Mouse (Mus musculus) cerebellum, adult 9-11 months (tissue): Measurements from ENCODE around the gene Mgst2.

Experiments used
- DNase-seq: peaks from one replicate; pipeline ENCODE4 v3.0.0; 2022

Mgst2 gene

DNA sequence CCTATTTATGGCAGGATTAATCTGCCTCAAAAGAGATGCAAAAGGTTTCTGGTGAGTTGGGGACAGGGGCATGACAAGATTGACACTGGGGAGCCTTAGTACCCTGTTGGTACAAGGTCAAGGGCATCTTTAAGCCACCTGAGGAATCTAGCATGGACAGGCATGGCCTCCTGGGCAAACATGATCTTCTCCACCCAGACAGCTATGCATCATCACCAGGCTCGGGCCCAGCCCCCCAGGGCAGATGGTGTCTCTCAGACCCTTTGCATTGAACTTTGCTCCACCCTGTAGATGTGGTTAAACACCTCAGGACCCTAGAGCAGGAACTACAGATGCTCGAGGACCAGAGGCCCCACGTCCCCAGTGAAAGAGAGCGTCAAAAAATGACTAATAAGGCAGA, at the start of gene Mgst2:
Mgst2 (plus strand) TSS at position 301 of the 400 bp plus-strand sequence.
- no peak for DNase-seq

DNA sequence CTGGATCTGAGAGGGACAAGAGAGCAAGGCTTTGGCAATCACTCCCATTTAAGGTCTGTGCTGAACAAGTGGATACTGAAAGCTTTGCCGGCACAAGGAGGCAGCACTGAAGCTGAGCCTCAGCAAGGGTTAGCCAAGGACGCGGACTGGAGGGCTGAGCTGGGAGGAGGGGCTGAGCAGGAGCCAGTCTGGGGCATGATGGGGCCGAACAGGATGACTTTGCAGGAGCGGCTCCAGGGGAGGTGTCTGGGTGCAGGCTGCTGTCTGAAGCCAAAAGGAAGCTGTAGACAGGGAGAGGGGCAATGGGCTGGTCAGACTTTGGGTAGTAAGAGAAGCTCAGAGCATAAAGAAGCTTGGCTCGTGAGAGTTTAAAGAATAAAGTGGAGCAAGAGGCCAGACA, 48.2 kb upstream of the Mgst2 start:
- DNase-seq: peak; percentile 41

DNA sequence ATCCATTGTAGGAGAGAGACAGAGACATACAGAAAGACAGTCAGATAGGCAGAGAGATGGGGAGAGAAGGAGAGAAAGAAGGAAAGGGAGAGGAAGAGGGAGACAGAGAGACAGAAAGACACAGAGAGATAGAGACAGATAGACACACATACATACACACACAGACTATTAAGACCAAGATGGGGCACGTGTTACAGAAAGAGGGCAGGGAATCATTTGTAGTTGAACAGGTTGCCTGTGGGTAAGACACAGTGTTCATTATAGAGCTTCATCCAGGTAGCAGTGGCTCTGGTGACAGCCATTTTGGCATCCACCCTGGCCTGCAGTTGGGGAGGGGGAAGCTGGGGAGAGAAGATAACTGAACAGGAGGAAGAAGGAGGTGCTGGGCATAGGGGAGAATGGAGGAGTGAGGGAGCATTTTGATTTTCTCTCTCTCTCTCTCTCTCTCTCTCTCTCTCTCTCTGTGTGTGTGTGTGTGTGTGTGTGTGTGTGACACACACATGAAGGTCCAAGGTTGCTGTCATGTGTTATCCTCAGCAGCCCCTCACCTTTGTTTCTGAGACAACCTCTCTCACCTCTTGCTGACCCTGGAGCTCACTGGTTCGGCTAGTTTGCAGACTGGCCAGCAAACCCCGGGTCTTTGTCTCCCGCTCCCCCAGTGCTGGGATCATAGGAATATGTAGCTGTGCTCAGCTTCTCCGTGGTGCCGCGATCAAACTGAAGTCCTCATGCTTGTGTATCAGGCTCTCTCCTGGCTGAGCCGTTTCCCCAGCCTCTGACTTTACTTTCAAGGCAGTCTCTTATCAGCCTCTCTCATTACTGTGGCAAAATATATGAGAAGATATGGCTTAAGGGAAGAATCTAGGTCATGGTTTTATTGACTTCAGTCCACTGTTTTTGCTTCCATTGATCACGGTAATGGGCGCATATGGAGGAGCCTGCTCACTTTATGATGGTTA, 47.5 kb upstream of the Mgst2 start:
- no peak for DNase-seq

DNA sequence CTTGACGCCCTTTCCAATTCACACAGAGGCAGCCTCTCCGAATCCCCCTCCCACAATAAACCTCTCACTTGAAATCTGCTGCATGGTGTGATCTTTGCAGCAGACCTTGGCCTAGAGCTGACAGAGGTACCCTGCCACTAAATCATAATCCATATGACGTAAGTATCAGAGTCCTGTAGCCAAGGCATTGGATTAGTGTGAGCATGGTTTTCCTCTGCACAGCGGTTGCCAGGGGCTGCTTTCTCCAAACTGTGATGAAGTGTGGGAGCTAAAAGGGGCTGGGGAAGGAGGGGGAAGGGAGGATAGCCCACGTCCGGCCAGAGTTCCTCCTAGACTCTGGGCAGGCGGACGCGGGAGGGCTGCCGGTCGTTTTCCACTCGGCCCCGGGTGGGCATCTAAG, 45.9 kb upstream of the Mgst2 start:
- DNase-seq: no peak

DNA sequence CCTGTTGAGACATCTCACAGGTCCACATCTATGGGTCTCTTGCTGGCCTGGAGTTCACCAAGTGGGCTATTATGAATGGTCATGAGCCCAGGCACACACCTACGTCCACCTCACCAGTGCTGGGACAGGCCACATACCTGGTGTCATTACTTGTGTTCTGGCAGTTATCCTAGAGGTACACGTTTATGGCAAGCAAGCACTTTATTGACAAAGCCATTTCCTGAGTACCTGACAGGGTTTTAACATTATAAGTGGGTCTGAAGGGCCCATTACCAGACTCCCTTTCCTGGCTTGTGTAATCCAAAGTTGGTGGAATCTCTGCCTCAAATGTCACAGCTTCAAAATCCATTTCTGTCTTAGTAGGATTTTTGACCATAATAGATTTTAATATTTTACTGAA, 36.2 kb upstream of the Mgst2 start:
- DNase-seq: no peak

DNA sequence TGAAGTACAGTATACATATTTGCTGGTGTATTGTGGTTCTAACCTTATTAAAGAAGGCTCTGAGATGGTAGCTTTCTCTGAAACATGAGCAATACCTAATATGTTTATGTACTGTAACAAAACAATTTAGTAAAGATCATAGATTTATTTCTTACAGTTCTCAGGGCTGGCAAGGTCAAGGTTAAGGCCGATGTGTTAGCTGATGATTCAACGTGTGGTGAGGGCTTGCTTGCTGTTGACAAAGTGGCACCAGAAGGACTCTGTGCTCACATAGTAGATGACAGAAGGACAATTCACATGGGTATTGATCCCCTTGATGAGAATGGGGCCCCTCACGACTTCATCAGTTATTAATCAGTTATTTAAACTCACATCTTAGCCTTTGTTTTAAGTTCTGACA, 32.4 kb upstream of the Mgst2 start:
- no peak for DNase-seq

DNA sequence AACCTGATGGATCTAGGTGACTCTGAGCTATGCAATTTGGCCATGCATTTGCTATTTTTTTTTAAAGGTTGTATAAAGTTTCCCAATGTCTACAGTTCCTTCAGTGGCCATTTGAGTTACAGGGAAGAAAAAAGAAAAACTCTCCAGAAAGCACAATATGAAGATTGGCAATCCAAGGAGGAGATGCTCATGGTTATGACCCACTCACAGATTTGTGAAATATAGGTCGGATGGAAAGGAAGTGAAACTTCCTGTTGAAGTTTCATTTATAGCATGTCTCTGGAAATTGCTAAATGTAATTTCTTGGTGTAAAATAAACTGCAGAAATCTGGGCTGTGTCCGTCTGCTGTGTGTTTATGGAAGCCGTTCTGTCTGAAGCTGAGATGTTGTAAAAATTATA, 31.2 kb upstream of the Mgst2 start:
- no peak for DNase-seq

DNA sequence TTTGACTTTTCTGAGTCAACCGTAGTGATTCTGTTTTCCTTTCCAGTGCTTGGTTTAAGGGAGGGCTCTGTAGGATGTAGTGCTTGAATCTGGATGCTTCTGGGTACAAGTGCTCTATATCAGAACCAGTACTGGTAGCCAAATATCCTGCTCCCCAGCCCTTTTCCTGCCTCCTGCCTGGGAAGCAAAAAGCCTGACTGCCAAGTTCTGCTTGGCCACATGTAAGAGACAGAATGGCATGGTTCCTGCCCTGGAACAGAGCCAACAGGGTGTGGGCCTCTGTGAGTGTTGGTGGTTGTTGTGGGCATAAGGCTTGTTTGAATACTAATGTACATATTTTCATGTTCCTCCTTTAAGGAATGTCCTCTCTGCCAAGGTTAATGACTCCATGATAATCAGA, 29.4 kb upstream of the Mgst2 start:
- no peak for DNase-seq

DNA sequence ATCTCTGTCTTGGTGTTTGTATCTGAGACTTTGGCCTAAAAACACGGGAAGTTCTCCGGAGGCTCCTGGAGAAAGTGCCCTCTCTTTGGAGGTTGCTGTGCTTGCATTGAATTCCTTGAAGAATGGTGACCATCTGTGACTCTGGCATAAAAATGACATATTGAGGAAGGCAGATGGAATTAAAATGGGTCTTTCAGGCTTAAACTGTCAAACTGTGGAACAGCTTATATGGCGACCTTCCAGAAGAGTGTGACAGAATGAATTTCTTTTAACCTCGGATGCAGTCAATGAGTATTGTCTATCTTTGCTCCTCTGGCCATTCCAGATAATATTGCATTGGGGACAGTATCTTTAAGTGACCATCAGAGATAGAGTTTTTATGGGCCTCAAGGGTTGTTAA, 28.2 kb upstream of the Mgst2 start:
- DNase-seq: no peak

DNA sequence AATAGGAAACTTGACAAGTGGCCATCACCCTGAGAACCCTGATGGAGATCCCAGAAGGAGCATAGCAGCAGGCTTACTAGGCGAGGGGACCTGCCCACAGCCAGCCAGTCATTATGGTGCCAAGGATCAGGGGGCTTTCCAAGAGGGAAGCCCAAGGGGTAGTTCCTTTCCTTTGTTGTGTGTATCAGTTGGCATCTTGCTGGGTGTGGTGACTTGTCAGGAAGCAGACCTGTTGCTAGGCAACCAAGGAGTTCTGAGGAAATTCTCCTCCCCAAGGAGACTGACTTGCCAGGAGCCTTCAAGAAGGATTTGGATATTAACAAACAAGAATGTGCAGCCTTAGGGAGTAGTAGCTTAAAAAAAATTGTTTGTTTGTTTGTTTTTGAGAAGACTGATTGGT, 25.7 kb upstream of the Mgst2 start:
- DNase-seq: no peak

DNA sequence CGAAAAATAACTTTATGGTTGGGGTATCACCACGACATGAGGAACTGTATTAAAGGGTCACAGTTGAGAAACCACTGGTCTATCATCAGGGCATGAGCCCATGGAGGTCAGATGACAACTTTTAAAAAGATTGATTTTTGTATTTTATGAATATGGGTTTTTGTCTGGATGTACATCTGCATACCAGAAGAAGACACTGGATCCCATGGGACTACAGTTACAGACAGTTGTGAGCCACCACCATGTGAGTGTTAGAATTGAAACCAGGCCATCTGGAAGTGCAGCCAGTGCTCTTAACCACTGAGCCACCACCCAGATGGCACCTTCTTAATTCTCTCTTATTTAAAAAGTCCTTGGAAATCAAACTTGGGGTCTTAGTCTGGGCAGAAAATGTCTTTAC, 24.2 kb upstream of the Mgst2 start:
- DNase-seq: no peak

DNA sequence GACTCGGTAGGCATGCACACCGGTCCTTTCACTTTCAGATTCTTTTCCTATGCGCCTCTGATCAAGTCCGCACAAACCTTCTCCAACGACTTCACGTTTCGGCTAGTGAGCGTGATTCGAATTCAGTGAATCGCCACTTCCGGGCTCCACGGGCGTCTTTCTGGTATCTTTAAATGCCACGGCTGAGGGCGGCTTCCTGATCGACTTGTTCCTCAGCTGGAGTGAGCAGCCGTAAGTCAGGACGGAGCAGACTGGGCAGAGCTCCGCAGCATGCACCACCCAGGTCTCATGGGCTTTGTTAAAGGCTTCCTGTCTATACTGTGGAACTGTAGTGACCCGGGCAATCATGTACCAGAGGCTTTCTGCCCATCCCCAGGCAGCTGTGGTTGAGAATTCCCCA, 23.5 kb upstream of the Mgst2 start:
- no peak for DNase-seq

DNA sequence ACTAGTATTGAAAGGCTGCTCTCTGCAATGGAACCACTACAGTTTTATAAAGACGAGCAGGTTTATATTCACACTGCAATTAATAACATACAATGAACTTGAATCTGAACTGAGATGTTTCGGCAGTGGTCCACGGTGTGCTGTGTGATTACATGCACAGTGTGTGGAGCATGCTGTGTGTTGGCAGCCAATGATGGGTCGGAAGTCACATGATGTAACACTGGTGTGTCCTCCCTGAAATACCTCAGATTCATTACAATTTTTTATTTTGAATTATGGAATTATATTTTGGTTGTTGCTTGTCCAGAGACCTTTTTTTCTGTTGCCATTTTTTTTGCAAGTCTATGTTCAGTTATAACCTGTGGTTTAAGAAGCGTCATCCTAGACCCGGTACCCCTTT, 22.8 kb upstream of the Mgst2 start:
- DNase-seq: no peak

DNA sequence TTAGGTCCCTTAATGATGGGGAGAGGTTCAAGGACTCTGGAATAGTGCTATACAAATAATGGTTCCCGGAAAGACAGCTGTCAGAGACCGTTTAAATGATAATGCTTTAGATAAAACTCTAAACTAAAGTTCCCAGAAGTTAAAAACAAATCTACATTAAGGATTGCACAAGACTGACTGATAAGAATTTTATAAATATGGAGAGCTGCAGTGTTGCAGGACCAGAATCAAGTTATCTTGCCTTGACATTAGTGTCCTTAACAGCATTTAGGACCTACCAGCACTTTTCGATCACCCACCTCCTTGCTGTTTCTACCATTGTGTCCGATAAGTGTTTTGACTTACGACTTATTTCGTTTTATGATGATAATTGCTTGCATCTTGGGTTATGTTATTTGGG, 21.9 kb upstream of the Mgst2 start:
- DNase-seq: no peak

DNA sequence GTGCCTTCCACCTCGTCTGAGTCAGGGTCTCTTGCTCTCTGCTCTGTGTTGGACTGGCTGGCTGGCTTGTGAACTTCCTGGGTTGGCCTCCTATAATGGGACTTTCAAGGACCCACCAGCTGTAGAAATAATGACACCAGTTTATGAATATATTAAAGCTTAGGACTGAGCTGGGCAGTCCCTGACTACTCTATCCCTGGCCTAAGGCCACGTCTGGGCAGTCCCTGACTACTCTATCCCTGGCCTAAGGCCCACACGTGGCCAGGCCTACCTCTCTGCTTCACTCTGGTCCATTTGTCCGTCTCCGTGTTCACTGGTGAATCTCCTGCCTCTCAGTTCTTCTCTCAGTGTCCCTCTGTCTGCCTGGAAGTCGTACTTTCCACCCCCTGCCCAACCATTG, 14.7 kb upstream of the Mgst2 start:
- DNase-seq: no peak

DNA sequence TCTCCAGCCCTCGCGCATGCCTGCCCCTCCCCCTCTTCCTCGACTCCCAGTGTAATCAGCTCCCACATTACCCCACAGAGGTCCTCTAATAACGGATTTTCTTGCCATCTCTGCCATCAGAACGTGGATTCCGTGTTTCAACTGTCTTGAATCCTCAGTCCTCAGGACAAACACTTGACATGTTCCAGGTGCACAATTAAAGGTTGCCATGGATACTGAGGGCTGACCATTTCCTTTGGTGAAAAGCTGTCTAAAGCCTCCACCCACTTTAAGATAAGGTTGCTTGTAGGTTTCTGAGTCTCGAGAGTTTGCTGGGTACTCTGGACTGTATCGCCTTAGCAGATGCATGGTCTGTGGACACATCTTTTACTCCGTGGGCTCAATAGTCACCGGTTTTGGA, 13.9 kb upstream of the Mgst2 start:
- DNase-seq: no peak

DNA sequence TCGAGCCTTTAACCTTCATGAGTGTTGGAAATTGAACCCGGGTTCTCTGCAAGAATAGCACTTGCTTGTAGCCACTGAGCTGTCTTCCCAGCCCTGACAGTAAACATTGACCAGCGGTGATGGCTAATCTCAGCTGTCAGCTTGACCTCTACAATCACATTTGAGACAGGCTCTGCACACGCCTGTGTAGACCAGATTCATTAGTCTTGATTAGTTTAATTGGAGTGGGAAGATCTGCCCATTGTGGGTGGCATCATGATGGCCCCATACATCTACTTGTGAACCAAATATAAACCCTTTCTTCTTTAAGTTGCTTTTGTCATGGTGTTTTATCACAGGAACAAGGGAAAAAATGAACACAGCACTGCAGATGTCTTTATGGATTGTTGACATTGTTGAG, 12.8 kb upstream of the Mgst2 start:
- DNase-seq: no peak

DNA sequence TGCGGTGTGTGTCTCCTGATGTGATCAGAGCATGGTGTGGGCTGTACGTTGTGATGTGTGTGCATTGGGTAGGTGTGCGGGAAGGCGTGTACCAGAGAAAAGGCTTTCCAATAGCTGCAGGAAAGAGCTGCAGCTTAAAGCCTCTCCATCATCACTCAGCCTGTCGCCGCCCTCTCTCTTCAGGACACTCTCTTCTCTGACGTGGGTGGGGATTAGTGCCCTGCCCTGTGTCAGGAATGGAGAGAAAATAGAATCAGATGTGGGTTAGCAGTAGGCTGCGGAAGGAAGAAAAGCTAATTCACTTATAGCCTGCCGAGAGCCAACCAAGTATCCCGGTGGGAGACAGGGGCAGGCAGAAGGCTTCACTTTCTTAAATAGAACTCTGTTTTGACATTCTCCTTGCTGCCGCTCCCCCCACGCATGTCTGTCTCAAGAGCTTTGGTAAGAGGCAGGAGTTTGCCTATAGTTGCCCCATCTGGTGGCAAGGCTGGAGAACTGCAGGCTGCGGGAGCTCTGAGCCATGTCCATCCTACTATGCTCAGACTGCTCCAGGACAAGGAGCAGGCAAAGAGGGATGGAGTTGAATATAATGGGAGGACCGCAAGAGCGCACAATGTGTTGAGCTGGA, 12.0 kb upstream of the Mgst2 start:
- peak; percentile 78 for DNase-seq

DNA sequence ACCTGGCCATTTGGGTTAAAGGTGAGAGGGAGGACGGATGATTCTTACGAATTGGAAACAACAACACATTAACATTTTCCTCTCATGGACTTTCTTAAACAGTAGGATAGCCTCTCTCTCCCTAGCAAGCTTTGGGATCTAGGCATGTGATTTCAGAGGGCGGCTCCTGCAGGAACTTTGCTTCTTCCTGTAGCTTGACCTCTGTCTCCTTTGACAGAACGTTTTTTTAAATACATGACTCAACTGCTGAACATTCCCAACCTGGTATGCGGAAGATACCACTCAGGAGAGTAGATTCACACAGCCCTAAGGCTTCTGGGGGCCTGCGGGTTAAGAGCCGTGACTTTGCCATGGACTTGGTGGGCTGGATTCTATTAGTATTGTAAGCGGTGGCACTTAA, 10.7 kb upstream of the Mgst2 start:
- no peak for DNase-seq

DNA sequence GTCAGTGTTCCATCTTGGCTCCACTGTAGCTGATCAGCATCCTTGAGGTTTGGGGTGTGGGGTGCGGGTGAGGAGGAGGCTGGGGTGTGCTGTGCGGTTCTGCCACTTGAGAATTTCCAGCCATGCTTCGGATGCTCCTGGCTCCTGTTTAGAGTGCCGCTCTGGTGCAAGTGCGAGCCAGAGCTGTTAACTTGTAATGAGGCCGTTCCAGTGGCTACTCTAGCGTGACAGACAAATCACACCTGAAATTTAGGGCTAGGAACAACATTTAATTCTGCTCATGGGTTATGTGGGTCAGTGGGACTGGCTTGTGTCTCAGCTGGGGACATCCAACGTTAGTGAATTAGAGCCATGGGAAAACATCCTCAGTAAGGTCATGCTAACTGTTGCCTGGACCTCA, 10.2 kb upstream of the Mgst2 start:
- no peak for DNase-seq

DNA sequence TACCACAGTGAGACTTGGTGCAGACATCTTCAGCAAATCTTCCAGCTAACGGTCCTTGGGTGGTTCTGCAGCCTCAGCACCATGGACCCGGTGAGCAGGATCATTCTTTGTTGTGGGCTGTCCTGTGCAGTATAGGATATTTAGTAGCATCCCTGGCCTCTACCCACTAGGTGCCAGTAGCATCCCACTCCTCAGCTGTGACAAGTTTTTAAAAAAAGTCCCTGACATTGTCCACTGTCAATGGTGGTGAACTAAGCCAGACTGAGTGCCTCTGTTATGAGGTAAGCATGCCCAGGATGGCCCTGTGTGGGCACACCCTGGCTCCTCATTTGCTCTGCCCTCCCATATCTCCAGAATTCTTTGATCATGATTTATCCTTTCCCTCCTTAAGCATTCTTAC, 9.0 kb upstream of the Mgst2 start:
- DNase-seq: no peak

DNA sequence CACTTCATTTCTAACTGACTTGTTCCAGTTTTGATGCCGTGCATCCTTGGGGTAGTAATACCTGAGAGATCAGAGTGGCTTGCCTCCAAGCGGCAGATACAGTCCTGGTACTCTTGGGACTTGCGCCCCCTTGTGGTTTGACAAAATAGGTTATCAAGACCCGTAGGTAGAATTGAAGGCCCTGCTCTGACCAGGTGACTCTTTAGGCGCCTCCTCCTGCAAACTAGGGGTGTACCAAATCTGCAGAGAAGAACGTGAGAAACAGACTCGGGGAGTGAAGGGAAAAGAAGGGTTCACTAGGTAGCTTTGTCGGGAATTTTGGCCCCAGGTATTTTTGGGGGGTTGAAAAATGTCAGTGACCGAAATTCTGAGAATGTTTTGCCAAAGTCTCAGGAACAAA, 7.9 kb upstream of the Mgst2 start:
- peak; percentile 88 for DNase-seq

DNA sequence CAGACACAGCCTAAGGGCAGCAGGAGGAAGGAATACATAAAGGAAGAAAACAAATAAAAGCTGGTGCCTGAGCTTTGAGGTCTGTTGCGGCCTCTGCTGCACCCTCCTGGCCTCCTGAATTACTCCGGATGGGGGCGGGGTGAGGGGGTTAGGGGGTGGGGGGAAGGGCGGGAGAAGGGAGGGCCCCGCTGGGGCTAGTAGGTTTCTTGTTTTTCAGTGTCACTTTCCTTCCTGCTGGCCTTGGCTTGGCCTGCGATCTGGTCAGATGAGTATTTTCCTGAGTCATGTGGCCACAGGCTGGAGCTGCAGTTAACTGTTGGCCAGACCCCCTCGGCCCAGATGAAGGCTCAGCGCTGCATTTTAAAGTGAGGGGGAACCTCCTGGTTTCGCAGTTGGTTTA, 7.5 kb upstream of the Mgst2 start:
- DNase-seq: peak; percentile 28

DNA sequence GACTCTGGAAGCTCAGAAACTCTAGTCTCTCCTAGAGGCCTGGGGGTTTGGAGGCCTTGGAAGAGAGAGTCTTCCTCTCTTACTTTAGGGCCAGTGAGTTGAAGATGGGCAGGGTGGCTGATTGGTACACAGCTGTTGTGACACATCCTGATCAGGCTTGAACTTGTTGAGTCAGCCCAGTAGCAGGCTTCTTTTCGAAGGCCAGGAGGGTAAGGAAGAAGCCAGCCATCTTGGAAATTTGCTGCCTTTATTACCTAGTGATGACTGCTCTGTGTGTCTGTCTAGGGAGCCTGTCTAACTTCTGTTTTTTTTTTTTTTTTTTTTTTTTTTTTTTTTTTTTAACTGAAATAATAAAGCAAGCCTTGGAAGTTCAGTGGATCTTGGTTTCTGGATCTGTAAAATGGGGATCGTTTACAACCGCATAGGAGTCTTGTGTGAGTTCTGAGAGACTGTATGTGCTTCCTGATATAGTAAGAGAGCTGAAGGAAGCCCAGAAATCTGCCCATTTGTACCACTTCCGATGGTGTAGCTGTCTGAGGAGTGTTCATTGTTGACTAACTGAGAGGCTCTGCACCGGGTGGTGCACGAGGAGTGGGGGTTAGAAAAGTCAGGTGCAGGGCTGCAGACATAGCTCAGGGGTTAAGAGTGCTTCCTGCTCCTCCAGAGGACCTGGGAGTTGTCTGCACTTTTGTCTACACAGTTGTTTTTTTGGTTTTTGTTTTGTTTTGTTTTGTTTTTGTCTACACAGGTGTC, 5.7 kb upstream of the Mgst2 start:
- no peak for DNase-seq
